Mouse (Mus musculus): Measurements from ENCODE around the gene Hist1h2bg. TPM values are rescaled to one million over a fixed set of nuclear protein-coding genes. Genes with fewer than 3 reads are reported as not detected.
"Not testable (repeated sequence)": the region's sequence is repeated elsewhere in the genome, so short reads cannot be mapped to it uniquely, and the experiment has no call there.

Gene Hist1h2bg
- polyA plus RNA-seq, 1 experiment from 2014 or later = 10.6 TPM

DNA sequence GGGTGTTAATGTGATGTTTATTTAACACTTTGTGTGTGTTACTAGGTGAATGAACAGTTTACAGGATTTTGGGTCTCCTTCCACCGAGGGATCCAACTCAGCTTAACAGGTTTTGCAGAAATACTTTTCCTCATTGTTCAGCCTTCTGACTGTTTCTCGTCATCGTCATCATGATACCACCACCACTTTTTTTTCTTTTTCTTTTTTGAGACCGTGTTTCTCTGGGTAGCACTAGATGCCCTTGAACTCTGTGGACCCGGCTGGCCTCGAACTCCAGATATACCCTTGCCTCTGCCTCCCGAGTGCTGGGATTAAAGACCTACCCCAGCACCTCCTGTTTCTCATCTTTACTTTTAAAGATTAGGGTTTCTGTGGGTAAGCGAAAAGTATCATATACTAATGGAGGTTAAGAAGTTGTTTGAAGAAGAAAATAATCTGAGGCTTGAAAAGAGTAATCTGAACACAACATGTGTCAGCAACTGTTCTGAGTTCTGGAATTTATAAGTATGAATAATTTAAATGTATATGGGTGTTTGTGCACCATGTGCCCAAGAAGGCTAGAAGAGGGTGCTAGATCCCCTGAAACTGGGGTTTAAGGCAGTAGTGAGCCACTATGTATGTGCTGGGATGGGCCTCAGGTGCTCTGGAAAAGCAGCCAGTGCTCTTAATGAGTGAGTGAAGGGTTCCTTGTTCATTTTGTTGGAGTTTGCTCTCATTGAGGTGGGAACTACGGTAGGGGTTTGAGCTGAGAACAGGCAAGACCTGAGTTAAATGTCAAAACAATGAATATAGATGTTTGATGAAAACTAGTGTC, 38.7 kb upstream of the Hist1h2bg start:
- Histone ChIP-seq H3K9me3 (no peaks in the 10 kb centered on the region), H3K36me3 (no peaks in the 10 kb centered on the region), H3K9ac (peak overlapping the region; percentile 84), H3K27ac (peak overlapping the region; percentile 97), H3K27me3 (no peaks in the 10 kb centered on the region), H3K4me1 (peaks cover 37% of the 10 kb centered on the region), H3K4me3 (peak overlapping the region; percentile 54), H3K4me2 (peak overlapping the region; percentile 66)
- WGBS = 19% methylated on average over 9 of the region's 9 CpGs
- ATAC-seq (ENCODE audit: insufficient number of reproducible peaks, insufficient read depth, low FRiP score, low TSS enrichment, low read depth) = no peak

DNA sequence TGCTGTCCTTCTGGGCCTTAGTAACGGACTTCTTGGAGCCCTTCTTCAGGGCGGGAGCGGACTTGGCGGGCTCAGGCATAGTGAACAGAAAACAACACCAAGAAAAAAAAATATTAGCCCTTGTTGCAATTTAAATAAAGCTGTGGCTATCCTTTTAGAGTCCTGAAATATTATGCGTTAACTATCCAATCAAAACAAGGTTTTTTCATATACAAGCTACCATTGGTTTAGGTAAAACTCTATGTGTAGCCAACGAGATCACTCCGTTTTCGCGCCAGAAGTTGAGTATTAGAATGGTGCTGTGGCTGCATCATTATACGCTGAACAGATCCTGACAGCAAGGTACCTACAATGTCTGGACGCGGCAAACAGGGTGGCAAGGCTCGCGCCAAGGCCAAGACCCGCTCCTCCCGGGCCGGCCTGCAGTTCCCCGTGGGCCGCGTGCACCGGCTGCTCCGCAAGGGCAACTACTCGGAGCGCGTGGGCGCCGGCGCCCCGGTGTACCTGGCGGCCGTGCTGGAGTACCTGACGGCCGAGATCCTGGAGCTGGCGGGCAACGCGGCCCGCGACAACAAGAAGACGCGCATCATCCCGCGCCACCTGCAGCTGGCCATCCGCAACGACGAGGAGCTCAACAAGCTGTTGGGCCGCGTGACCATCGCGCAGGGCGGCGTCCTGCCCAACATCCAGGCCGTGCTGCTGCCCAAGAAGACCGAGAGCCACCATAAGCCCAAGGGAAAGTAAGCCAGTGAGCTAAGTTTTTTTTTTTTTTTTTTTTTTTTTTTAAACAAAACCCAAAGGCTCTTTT, 37.4 kb upstream of the Hist1h2bg start, which contains the start of gene Hist1h2af:
Gene Hist1h2af (plus strand): TSS at position 347 of the 808 bp plus-strand sequence.
- peak within 1 kb of the TSS; percentile 66 for H3K4me2 ChIP-seq
- peak; percentile 43 for ATAC-seq (ENCODE audit: insufficient number of reproducible peaks, insufficient read depth, low FRiP score, low TSS enrichment, low read depth)
- WGBS = under 1% methylated on average over 28 of the region's 53 CpGs

DNA sequence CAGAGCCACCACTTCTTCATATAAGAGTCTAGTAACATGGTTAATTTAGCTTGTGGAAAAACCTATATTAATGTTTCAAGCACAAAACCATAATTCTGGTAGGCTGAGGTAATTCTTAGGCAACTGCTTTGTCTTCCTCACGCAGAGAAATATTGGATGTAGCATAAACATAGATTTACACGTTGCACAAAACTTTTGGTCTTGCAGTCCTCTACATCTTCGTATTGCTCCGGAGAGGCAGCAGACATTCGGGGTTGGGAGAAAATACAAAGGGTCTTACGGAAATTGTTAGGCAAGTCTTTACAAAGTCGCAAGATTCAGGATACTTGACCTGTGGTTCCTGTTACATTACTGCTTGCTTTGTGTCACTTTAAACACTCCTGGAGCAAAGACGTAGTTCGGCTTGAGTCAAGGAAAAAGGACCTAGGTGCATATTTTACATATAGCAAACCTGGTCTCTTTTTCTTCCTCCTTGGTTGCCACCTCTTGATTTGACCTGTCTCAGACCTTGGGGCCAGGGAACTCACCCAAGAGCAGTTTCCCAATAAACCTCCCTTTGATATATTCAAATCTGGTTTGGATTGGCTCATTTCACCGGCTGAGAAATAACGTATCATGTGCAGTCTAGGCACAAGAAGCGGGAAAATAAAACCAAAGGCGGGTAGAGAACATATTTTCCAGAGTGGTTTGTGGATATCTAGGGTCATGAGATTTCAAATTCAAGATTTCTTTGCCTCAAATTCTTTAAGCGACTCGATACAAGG, 36.6 kb upstream of the Hist1h2bg start:
- whole genome bisulfite sequencing = under 1% methylated on average over 15 of the region's 15 CpGs
- H3K9me3 ChIP-seq = no peaks in the 10 kb centered on the region
- H3K4me2 ChIP-seq = peak overlapping the region; percentile 66
- H3K27me3 ChIP-seq = no peaks in the 10 kb centered on the region
- H3K4me1 ChIP-seq = peaks cover 32% of the 10 kb centered on the region
- H3K36me3 ChIP-seq = no peaks in the 10 kb centered on the region
- peak overlapping the region; percentile 54 for H3K4me3 ChIP-seq
- H3K27ac ChIP-seq = peak overlapping the region; percentile 97
- no peak for ATAC-seq (ENCODE audit: insufficient number of reproducible peaks, insufficient read depth, low FRiP score, low TSS enrichment, low read depth)
- H3K9ac ChIP-seq = peak overlapping the region; percentile 75

More for the DNA sequence above, 37.4 kb upstream of the Hist1h2bg start, which contains the start of gene Hist1h2af:
- Histone ChIP-seq H3K4me3 (peak within 1 kb of the TSS; percentile 54), H3K27ac (peak within 1 kb of the TSS; percentile 97), H3K4me1 (peaks cover 36% of the 10 kb centered on the region), H3K9ac (peak within 1 kb of the TSS; percentile 84)
- H3K36me3 ChIP-seq, H3K9me3 ChIP-seq, H3K27me3 ChIP-seq: not testable (repeated sequence)

DNA sequence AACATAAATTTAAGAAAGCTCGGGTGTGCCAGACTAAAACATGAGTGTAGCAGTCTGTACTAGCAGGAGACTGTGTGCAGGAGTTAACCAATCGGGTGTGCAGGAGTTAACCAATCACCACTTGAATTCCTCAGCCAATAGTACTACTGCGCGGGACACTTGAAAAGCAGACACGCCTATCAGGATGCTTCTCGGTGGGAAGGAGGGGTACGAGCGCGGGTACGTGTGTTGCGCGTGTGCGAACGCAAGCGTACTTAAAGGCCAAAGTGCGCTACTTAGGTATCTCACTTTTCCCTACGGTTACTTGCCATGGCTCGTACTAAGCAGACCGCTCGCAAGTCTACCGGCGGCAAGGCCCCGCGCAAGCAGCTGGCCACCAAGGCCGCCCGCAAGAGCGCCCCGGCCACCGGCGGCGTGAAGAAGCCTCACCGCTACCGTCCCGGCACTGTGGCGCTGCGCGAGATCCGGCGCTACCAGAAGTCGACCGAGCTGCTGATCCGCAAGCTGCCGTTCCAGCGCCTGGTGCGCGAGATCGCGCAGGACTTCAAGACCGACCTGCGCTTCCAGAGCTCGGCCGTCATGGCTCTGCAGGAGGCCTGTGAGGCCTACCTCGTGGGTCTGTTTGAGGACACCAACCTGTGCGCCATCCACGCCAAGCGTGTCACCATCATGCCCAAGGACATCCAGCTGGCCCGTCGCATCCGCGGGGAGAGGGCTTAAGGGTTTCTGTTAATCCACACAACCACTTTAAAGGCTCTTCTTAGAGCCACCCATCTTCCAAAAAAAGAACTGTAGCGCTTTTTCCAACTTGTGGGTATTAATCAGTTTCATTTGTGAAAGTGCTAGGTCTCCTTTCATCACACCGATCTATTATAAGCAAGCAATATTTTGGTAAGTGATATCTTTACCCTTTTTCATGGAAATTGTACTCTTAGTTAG, 35.8 kb upstream of the Hist1h2bg start, which contains the start of gene Hist1h3g:
Gene Hist1h3g (plus strand): TSS at position 286 of the 939 bp plus-strand sequence.
- not testable (repeated sequence) for H3K36me3 ChIP-seq, H3K9me3 ChIP-seq, H3K27me3 ChIP-seq
- Histone ChIP-seq H3K4me1 (peaks cover 32% of the 10 kb centered on the region), H3K4me3 (peak within 1 kb of the TSS; percentile 54), H3K4me2 (peak within 1 kb of the TSS; percentile 66), H3K27ac (peak within 1 kb of the TSS; percentile 97), H3K9ac (peak within 1 kb of the TSS; percentile 75)
- ATAC-seq (ENCODE audit: insufficient number of reproducible peaks, insufficient read depth, low FRiP score, low TSS enrichment, low read depth) = peak; percentile 90
- under 1% methylated on average over 34 of the region's 62 CpGs for WGBS

DNA sequence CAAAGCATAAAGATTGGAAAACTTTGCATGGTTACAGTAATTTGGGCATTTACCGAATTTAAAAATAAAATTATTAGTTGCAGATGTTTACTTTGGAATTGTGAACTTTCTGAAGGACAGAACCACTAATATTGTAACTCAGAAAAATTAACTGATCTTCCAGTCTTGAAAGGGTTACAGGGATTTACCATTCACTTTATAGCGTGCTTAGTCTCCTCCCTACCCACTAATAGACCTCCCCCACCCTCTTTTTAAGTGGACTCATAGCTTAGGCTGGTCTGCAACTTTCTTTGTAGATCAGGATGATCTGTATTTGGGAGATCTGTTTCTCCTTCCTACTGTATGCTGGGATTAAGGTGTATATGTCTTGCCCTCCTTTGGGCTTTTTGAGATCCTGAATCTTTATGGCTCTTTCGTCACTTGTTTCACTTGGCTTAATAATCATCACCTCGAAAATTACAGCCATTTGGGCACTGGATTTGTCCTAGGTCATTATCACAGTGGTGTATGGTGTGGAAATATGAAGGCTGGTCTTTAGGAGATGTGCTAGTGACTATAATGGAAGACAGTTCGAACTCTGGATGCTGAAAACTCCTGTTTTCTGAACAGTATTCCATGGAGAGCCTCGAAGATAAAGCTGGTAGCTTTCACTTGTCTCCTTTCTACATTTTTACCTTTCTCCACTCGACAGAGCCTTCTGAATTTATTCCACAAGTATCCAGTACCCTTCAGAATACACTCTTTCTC, 34.9 kb upstream of the Hist1h2bg start:
- H3K4me1 ChIP-seq = peaks cover 32% of the 10 kb centered on the region
- peak overlapping the region; percentile 66 for H3K9ac ChIP-seq
- peak overlapping the region; percentile 97 for H3K27ac ChIP-seq
- H3K27me3 ChIP-seq = no peaks in the 10 kb centered on the region
- H3K4me2 ChIP-seq = peak overlapping the region; percentile 66
- H3K4me3 ChIP-seq = peak overlapping the region; percentile 54
- ATAC-seq (ENCODE audit: insufficient number of reproducible peaks, insufficient read depth, low FRiP score, low TSS enrichment, low read depth) = no peak
- WGBS = 16% methylated on average over 7 of the region's 7 CpGs
- no peaks in the 10 kb centered on the region for H3K9me3 ChIP-seq
- H3K36me3 ChIP-seq = no peaks in the 10 kb centered on the region

DNA sequence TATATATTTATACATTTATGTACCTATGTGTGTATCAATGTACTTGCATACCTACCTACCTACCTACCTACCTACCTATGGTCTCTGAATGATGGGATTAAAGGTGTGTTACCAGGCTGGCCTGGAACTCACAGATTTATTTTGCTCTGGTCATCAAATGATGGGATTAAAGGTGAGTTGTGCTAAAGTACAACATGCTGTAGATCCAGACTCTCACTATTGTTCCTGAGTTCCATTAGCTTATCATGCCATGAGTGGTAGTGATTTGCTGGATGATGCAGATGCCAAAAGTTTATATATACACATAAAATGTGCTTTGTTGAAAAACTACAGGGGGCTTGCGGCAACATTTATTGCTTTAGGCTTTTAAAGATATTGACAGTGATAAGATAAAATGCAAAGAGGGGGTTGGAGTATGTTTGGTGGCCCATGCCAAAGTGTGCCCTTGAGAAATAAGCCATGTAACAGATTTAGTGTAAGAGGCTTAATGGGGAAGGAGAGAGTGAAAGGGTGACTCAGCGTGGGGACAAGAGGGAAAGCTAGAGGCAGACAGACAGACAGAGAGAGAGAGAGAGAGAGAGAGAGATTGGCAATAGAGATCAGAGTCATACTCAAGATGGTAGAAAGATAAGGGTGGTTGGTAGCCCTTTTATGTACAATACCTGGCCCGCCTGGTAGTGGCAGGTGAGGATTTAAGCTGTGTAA, 34.0 kb upstream of the Hist1h2bg start:
- Histone ChIP-seq H3K4me2 (peak overlapping the region; percentile 66), H3K27ac (peak overlapping the region; percentile 60), H3K27me3 (no peaks in the 10 kb centered on the region), H3K36me3 (no peaks in the 10 kb centered on the region), H3K4me1 (peaks cover 30% of the 10 kb centered on the region), H3K4me3 (peak overlapping the region; percentile 54), H3K9me3 (no peaks in the 10 kb centered on the region), H3K9ac (peak overlapping the region; percentile 54; the same call in 1 of the 2 replicates)
- ATAC-seq (ENCODE audit: insufficient number of reproducible peaks, insufficient read depth, low FRiP score, low TSS enrichment, low read depth) = no peak
- WGBS = 74% methylated on average over 3 of the region's 3 CpGs

DNA sequence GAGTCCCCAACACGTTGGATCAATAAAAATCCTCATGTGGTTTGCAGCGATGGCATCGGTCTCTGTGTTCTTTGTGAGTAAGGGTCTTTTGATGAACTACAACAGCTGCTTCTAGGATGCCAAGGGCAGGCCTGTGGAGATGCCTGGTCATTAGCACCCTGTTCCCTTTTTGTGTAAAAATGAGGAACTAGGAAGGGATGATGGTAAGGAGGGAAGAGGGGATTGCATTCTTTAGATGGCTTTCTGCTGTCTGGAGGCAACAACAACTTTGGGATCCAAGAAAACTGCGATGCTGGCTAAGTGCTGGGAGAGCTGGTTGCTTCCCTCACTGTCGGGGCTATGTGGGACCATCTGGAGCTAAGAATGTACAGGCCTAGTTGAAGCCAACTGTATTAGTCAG, 32.9 kb upstream of the Hist1h2bg start:
- Histone ChIP-seq H3K9me3 (no peaks in the 10 kb centered on the region), H3K4me3 (no peak overlapping the region), H3K36me3 (no peaks in the 10 kb centered on the region), H3K9ac (0 out of 2 replicates have a peak overlapping the region, but pooled peaks have one; percentile 12), H3K27me3 (no peaks in the 10 kb centered on the region), H3K27ac (0 out of 2 replicates have a peak overlapping the region, but pooled peaks have one; percentile 48), H3K4me1 (peaks cover 20% of the 10 kb centered on the region), H3K4me2 (peak overlapping the region; percentile 24)
- no peak for ATAC-seq (ENCODE audit: insufficient number of reproducible peaks, insufficient read depth, low FRiP score, low TSS enrichment, low read depth)
- WGBS = 59% methylated on average over 5 of the region's 5 CpGs

DNA sequence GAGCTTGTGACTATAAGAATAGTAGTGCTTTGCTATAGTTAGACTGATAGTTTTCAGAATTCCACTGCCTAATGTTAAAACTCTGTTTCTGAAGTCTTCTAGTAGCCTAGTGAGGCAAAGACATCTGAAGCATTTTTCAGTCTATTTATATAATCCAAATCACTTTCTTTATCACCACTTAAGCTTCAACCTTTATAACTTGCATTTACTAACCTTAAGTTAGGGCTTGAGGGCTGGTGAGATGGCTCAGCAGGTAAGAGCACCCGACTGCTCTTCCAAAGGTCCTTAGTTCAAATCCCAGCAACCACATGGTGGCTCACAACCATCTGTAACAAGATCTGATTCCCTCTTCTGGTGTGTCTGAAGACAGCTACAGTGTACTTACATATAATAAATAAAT, 31.4 kb upstream of the Hist1h2bg start:
- not testable (repeated sequence) for ATAC-seq (ENCODE audit: insufficient number of reproducible peaks, insufficient read depth, low FRiP score, low TSS enrichment, low read depth)
- WGBS = 68% methylated on average over 1 of the region's 1 CpGs

DNA sequence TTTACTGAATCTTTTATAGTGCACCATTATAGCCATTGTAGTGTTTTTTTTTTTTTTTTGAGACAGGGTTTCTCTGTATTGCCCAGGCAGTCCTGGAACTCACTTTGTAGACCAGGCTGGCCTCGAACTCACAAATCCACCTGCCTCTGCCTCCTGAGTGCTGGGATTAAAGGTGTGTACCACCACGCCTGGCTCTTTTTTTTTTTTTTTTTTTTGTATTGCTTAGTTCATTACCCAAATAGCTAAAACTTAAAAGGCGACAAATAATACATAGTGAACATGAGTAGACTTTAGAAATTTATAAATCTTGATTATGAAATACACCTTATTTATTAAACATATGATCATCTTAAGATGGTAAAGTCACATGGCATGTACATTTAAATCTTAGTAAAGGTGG, 29.7 kb upstream of the Hist1h2bg start:
- Histone ChIP-seq H3K4me2 (peak overlapping the region; percentile 68; the same call in 1 of the 2 replicates), H3K27me3 (no peaks in the 10 kb centered on the region)
- 71% methylated on average over 3 of the region's 3 CpGs for WGBS

More for the DNA sequence above, 31.4 kb upstream of the Hist1h2bg start:
- H3K36me3 ChIP-seq, H3K9ac ChIP-seq, H3K27me3 ChIP-seq, H3K4me3 ChIP-seq, H3K4me2 ChIP-seq, H3K27ac ChIP-seq, H3K9me3 ChIP-seq: not testable (repeated sequence)
- peaks cover 14% of the 10 kb centered on the region for H3K4me1 ChIP-seq

More for the DNA sequence above, 29.7 kb upstream of the Hist1h2bg start:
- Histone ChIP-seq H3K9me3 (no peaks in the 10 kb centered on the region), H3K4me1 (peaks cover 10% of the 10 kb centered on the region), H3K27ac (no peak overlapping the region), H3K9ac (no peak overlapping the region), H3K36me3 (no peaks in the 10 kb centered on the region), H3K4me3 (no peak overlapping the region)
- ATAC-seq (ENCODE audit: insufficient number of reproducible peaks, insufficient read depth, low FRiP score, low TSS enrichment, low read depth) = no peak

All from embryonic facial prominence, embryonic 13.5 days (tissue).